Mouse (Mus musculus) kidney, postnatal 4 days (tissue): ENCODE results near the gene Taar8c.
"Not testable (repeated sequence)": the region's sequence is repeated elsewhere in the genome, so short reads cannot be mapped to it uniquely, and the experiment has no call there.

Experiments
- DNase-seq, 2 experiments: peaks; one replicate each; pipeline ENCODE4 v3.0.0; 2021; ENCODE audit warnings: mixed read lengths in 2 of 2

Taar8c gene

GRCm38 (mm10) chr10:24101812-24102211, at the start of gene Taar8c:
Taar8c (minus strand) TSS chr10:24101912.
- not testable (repeated sequence) for DNase-seq

DNA sequence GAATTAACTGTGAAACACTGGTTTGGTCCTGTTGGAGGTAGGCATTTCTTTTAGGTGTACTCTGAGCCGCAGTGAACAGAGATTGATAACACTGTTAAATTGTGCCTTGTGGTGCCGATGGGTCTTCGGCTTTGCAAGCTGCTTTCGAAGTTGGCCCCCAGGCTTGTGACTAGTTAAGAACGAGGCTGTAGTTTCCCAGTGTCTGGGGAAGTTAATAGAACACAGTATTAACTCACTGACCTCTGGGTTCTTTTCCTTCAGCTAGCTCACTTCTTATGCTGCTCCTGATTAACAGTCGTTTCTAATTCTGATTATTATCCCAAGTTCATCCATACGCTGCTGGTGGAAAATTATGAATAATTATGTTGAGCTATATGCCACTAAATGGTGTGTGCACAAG, 48.4 kb upstream of the Taar8c start:
- peak; percentile 39 to 58 for DNase-seq

- DNase-seq, result peak; percentile 94 to 96
These were observed 47.5 kb upstream of the Taar8c start, which contains the start of gene Stx7 for GRCm38 (mm10) chr10:24149135-24149781. Stx7 (plus strand) TSS chr10:24149302.

GRCm38 (mm10) chr10:24142735-24143134, 41.0 kb upstream of the Taar8c start:
- DNase-seq, result no peak

- DNase-seq, result peak in 1 of 2 experiments; percentile 21
These were observed 37.0 kb upstream of the Taar8c start for GRCm38 (mm10) chr10:24138623-24139261.

DNA sequence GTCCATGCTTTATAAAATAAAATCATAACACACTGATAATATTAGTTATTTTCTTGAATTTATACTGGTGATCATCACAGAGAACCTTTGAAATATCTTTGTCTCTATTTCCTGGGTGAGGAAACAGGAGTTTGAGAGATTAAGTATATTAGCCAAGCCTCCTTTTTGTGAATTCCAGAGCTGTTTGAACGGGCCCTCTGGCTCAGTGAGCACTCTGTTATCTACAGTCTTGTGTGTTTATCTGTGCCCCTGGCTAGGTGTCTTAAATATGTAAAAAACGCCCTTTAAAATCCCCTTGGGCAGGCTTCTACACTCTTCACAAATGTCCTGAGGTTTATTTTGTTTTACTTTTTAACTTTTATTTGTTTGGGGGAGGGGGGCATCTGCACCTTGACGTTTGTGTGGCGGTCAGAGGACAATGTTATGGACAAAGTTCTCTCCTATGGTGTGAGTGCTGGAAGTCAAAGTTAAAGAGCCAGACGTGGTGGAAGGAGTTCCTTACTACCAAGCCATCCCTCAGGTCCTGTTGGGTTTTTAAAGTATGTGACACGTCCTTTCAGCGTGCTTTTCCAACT, 32.4 kb upstream of the Taar8c start:
- DNase-seq, result no peak

DNA sequence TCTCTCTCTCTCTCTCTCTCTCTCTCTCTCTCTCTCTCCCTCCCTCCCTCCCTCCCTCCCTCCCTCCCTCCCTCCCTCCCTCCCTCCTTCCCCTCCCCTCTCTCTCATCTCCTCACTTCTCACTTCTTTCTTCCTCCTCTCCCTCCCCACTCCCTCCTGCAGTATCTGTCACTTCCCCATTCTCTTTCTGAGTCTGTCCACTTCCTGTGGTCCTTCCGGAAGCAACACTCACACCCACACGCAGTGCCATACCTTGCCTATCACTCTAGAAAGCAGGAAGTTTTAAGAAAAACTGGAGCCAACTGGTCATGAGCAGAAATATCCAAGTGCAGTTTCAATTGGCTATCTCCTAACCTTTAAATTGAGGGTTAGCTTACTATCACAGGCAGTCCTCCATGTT, 31.4 kb upstream of the Taar8c start:
- no peak for DNase-seq

DNA sequence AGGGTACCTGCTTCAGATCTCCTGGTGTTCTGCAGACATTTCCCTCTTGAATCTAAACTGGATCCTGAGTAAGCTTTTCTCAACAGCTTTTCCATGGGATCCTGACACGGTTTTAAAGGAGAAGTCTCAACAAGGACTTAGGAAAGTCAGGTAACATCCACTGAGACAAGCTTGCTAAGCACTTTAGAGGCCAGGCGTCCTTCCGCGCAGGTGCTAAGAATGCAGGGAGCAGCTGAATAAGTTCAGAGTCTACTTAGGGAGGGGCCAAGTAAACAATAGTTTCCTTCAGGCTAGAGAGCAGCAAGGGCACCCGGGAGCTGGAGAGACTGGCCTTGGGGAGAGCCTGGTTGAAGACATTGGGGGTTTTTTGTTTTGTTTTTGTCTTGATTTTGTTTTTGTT, 30.6 kb upstream of the Taar8c start:
- peak; percentile 37 to 66 for DNase-seq

GRCm38 (mm10) chr10:24131451-24132262, 29.9 kb upstream of the Taar8c start:
- DNase-seq, result peak; percentile 52 to 71

DNA sequence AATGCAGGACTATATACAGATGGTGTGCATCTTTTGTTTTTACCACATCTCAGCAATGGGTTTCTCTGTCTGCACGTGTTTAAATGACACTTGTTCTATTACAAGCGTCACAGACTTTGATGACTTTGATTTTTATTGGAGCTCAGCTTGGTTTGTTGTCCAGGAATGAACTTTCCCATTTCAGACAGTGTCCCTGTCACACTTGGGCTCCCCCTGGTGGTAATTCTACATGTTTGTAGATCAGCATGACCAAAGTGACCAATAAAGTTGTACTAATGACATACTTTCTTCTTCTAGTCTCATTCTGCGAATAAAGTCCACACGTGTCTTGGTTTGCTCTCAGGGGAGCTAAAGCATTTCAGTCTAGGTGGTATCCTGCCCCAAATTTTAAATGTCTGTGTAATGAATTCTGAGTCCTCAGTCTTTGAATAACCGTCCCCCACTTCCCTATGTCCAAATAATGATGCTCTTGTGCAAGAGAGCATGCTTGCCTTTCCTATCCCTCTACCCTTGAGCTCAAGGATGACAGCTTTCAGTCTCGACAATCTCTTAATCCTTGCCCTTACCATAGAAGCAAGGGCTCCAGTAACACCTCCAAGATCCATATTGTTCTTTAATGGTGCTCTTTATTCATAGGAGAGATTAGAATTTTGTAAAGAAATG, 9.5 kb upstream of the Taar8c start:
- peak; percentile 55 to 62 for DNase-seq

DNA sequence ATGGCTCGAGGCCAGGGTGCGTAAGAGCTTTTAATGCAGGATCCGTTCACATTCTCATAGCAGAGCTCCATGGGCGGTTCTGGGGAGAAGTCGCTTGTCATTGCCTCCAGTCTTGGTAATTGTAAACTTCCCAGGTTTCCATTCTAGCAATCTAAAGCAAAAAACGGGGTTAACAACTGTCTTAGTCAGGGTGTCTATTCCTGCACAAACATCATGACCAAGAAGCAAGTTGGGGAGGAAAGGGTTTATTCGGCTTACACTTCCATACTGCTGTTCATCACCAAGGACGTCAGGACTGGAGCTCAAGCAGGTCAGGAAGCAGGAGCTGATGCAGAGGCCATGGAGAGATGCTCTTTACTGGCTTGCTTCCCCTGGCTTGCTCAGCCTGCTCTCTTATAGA, 7.7 kb upstream of the Taar8c start, which contains the start of gene Taar9:
TSS of gene Taar9 (minus strand) at position 101 of the 400 bp plus-strand sequence.
- DNase-seq, result not testable (repeated sequence)

DNA sequence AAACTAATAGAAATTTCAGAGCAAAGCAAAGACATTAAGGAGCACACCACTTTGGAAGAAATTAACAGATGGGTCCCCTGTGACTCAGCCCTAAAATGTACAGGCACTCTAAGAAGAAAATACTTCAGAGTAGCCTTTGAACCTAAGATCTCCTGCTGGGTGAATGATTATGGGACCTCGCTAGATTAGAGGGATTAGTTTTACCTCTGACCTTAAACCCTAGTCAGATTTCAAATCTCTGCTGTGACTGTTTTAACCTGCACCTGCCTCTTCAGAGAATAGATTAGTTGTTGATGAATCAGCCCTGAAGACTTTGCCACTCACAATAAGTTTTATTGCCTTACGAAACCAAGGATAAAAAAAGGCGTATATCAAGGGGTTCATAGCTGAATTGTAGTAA, 6.5 kb upstream of the Taar8c start:
- DNase-seq, result no peak

- DNase-seq, result no peak
These were observed 6.0 kb upstream of the Taar8c start for GRCm38 (mm10) chr10:24107747-24108146.

DNA sequence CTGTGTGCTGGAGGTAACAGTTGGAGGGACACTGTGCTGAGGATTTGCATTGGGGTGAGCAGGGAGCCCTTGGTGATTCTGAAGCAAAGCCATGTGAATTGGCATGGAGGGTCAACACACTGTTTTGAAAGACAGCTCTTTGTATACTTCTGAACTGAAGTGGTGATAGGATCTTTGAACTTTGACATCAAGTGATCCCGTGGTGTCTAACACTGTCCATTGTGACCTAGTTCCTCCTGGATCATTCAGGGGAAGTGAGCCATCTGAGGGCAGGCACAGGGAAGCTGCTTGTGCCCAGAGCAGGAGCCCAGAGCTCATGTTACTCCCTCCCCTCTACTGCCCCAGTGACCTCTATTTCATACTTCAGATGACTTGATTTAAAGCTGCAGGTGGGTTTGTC, 1.6 kb upstream of the Taar8c start:
- not testable (repeated sequence) for DNase-seq

DNA sequence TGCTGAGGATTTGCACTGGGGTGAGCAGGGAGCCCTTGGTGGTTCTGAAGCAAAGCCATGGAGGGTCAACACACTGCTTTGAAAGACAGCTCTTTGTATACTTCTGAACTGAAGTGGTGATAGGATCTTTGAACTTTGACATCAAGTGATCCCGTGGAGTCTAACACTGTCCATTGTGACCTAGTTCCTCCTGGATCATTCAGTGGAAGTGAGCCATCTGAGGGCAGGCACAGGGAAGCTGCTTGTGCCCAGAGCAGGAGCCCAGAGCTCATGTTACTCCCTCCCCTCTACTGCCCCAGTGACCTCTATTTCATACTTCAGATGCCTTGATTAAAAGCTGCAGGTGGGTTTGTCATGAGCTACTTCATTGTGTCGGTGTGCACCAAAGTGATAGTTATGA, 4.7 kb downstream of the Taar8c start:
- not testable (repeated sequence) for DNase-seq

DNA sequence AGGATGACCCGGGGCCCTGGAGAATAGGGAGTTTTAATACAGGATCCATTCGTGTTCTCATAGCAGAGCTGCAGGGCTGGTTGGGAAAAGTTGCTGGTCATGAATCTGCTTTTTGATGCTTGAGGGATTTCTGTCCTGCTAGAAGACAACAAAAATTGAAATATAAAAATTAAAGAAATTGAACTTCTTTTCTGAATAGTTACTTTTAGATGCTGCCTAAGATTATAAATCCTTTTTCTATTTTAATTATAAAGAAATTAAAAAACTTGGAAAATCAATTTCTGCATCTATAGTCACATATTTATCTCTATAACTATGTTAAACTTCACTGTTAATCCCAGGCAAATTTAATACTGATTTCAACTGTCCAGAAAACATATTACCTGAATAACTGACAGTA, 9.5 kb downstream of the Taar8c start, which contains the start of gene Taar8b:
TSS of gene Taar8b (minus strand) at position 101 of the 400 bp plus-strand sequence.
- no peak for DNase-seq

DNA sequence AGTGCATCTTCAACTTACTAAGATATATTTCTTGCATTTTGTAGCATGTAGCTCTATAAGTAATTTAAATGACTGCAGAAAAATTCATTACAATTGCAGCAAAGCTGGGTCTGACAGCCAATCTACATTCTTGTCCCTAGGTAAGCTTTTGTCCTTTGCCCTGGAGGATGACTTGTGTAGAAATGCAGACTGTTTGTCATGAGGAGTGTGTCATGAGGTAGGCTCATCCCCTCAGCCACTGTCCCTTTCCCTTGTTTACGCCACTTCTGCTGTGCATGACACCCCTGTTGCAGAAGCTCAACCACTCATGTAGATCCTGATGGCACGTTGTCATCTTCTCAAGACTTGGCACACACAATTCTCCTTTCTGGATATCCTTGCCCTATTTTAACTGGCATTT, 14.5 kb downstream of the Taar8c start:
- no peak for DNase-seq

- DNase-seq, result no peak
These were observed 15.2 kb downstream of the Taar8c start for GRCm38 (mm10) chr10:24086555-24086954.

DNA sequence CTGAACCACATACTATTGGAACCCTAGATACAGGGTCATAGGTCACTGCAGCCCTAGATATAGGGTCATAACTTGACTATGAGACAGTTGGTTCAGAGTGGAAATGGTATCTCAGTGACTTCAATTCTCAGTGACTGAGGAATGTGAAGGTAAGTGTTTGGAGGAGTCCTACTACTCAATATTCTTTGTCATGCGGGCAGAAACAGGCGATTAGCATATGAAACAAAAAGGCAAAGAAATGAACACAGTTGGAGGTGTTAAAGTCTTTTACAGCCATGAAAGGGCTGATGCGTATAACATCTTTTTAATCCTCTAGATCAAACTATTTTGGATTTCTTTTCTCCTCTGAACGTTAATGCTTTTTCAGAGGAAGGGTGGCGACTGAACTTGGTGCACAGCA, 15.8 kb downstream of the Taar8c start:
- DNase-seq, result no peak

- DNase-seq, result peak; percentile 69 to 70
These were observed 21.5 kb downstream of the Taar8c start for GRCm38 (mm10) chr10:24080166-24080565.

DNA sequence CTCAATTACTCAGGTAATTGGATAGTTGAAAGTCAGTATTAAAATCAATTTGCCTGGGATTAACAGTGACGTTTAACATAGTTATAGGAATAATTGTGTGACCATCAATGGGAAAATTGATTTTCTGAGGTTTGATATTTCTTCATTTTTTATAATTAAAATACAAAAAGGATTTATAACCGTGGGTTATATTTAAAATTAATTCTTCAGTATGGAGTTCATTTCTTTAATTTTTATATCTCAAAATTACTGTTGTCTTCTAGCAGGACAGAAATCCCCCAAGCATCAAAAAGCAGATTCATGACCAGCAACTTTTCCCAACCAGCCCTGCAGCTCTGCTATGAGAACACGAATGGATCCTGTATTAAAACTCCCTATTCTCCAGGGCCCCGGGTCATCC, 25.5 kb downstream of the Taar8c start, which contains the start of gene Taar8a:
TSS of gene Taar8a (plus strand) at position 301 of the 400 bp plus-strand sequence.
- not testable (repeated sequence) for DNase-seq

DNA sequence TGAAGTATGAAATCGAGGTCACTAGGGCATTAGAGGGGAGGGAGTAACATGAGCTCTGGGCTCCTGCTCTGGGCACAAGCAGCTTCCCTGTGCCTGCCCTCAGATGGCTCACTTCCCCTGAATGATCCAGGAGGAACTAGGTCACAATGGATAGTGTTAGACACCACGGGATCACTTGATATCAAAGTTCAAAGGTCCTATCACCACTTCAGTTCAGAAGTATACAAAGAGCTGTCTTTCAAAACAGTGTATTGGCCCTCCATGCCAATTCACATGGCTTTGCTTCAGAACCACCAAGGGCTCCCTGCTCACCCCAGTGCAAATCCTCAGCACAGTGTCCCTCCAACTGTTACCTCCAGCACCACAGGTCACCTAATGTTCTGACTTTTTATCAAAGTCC, 27.0 kb downstream of the Taar8c start:
- DNase-seq, result not testable (repeated sequence)
